Mouse (Mus musculus): Measurements from ENCODE around the gene D430041D05Rik.
"Not testable (repeated sequence)": the region's sequence is repeated elsewhere in the genome, so short reads cannot be mapped to it uniquely, and the experiment has no call there.

The D430041D05Rik gene

DNA sequence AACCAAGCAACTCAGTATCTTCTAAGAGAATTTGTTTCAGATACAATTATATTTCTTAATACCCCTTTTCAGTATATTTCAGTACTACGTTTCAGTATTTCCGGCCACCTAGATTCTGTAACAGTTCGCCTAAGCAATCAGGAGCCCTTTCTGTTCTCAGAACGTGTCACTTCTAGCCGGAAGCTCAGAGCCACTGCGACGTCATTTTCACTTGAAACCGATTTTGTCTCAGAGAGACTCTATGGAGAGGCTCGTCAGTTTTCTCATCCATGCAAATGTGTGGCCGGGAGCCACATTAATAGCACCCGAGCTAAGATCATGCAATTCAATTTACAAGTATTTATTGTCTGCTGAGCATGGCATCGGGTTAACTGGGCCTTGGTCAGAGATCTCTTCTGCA lies 266.8 kb downstream of the D430041D05Rik start:
- DNase-seq, result no peak

DNA sequence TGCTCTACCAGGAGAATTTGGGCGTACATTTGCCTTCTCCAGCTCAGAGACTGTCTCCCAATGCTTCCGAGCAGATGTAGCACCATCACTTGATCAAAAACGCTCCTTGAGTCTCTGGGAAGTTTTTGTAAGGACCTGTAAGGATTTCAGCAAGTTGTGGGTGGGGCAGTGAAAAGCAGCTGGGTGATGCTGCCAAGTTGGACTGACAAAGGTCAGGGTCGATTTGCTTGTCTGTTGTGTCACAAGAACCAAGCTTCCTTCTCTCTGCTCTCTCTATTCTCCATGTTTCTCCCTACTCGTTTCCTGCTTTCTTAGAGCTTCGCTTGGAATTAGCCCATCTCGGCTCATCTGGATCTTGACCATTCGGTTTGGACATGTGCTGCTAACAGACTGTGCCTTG lies 268.7 kb downstream of the D430041D05Rik start:
- DNase-seq, result no peak

GRCm38 (mm10) chr2:104135920-104136319 lies 274.9 kb downstream of the D430041D05Rik start:
- no peak for DNase-seq

DNA sequence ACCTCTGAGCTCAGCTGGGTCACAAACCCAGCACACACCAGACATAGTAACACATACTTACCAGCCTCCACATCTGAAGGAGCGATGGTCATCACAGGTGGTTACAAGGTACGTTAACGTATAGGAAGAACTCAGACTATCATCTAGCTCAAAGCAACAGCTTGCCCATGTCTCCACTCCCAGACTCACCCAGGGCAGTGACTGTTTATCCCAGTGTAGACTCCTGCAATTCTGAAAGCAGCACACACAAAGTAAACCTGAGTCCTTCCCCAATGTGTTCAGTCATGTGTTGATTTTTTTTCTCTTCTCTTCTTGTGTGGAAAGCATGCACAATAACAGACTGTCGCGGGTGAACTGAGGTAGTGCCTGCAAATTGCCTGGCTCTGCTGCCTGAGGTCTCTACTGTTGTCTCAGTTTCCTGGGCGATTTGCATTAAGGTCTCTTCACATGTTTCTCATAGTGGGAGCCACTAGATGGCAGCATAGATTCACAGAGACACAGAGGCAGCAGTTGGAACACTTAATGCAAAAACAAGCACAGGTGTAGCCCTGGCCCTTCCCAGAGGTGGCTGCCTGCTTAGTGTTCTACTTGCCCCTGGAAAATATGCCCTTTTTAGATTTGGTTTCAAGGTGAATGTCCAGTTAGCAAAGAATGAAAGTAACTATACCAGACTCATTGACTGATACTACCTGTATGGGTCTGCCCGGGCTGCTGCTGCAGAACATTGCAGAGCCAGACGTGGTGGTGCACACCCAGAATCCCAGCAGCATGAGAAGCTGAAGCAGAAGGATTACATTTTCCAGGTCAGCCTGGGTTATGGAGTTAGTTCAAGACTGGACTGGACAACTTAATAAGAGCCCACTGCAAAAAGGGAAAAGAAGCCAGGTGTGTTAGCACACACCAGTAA lies 276.4 kb downstream of the D430041D05Rik start:
- peak; percentile 59 to 76 for DNase-seq

DNA sequence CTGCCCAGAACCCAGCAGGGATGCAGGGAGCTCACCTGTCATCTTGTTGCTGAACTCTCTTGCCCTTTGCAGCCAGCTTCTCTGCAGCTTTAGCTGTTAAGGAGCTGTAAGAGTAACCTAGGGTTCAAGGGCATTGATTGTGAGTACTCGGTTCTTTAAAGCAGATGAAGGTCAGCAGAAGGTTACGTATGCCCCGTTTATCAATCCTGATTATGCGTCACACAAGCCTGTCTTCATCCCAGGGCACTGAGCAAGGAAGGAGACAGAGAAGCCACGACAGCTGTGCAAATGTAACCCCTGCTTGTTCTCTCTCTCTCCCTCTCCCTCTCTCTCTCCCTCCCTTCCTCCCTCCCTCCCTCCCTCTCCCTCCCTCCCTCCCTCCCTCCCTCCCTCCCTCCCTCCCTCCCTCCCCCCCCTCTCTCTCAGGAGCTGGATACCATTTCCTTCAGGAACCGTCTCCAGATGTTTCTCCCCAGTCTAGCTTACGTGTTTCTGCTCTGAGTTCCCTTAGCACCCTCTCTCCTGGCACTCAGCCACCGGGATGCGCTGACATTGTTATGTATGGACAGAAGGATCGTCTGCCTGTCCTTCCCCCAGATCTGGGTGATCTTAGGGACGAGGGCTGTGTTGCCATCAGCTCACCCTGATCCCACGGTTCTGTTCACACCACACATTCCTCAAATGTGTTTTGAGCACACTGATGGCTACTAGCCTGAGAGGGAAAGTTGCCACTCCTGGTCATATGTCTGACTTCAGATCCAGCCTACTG lies 277.6 kb downstream of the D430041D05Rik start:
- DNase-seq, result peak; percentile 22 to 28

DNA sequence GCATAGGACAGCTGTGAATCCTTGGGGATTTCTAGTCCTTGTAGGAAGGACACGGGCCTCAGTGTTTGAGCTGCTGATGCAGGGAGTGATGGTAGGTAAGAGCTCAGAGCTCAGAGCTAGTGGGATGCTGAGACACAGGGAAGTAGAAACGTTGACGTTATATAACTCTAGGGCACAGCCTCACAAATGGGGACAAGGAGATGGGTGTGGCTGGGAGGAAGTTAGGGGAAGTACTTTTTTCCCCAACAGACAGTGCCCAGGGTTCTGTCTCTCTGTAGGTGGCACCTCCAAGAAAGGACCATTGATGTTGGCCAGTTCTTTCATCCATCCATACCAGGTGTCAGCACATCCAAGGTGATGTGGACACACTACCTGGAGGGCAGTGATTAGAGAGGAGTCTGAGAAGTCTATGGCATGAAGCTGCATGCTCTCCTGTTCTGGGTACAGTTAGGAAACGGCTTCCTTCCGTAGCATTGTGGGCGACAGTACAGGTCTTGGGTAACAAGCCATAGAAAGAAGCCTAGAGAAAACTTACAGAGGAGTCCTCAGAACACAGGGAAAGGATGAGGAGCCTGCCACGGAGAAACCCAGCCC lies 278.4 kb downstream of the D430041D05Rik start:
- no peak for DNase-seq

DNA sequence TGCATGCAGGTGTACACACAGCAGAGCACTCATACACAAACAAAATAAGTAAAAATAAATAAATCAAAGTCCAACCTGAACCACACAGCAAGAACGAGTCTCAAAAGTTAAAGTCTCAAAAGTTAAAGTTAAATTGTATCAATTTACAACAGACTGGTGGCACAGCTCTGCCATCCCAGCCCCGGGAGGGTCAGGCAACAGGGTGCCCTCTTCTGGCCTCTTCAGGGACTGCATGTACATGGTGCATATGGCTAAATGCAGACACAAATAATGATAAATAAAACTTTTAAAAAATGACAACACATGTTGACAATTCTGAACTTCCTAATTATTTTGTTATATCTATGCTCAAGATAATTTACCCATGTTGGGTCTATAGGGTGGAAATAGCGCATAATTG lies 279.8 kb downstream of the D430041D05Rik start:
- peak; percentile 72 to 75 for DNase-seq

- DNase-seq, result no peak
Measured at GRCm38 (mm10) chr2:104130165-104130564, 280.6 kb downstream of the D430041D05Rik start.

DNA sequence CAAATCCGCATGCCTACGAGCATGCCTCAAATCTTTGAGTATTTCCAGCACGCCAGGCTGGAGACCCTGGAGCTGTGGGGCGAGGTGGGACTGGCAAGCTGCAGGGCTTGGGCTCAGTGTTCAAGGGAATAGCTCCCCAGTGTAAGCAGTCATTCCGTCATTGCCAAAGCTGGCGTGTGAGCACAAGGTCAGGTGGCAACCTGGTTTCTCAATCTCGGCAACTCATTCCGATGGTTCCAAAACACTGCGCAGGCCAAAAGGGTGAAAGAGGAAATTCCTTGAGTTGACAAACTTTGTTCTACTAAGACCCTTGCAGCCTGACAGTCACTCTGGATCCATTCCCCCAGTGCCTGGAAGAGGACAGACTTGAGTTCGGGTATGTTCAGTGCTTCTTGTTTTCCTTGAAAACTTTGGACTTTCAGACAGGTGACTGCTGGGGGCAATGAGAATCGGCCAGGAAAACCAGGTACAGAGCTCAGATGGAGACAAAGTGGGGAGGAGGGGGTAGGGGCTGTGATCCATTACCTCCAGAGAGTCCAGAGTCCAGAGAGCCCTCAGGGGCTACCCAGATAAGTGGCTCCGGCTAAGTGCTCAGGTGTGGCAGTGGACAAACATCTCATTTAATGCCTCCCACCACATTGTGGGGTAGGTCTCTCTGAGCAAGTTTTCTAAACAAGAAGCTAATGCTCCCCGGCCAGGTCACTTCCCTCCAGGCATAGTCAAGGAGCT lies 281.8 kb downstream of the D430041D05Rik start:
- peak in 1 of 2 experiments; percentile 6 for DNase-seq

GRCm38 (mm10) chr2:104124071-104124470 lies 286.7 kb downstream of the D430041D05Rik start:
- no peak for DNase-seq

GRCm38 (mm10) chr2:104123540-104123939 lies 287.3 kb downstream of the D430041D05Rik start:
- no peak for DNase-seq

- peak; percentile 93 to 95 for DNase-seq
Measured at GRCm38 (mm10) chr2:104122505-104123378, 288.1 kb downstream of the D430041D05Rik start, which contains the start of gene A930018P22Rik. Gene A930018P22Rik (plus strand): TSS chr2:104122769.

DNA sequence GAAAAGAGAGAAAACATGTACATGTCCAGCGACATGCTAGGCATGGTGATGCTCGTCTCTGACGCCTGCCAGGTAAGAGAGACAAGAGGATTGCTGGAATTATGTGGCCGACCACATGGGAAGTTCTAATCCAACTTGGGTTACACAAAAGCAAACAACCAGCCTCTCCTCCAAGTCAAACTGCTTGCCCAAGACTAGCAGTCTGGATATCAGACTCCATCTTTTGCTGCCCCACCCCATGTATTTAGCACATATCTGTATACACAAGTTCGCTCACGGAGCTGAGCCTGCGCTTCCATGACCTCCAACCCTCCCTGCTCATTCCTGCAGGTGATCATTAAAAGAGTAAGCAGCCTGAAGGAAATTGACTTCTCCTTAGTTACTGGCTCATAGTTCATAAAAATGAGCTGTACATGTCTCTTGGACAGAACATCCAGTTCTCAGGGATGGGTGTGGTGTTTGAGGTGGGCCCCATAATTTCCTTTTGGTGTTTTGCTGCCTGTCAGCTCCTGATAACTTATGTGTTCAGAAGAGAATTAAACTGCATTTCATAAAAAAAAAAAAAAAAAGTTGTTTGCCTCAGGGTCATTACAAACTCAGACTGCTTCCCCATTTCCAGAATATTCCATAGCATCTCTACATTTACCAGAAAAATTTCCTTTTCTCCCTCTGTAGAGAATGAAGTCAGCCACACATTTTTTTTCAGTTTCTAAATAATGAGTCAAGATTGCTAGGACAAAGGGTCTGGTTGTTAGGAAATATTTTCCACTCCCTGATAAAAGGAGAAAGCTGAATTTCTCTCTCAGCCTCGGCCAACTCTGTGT lies 288.9 kb downstream of the D430041D05Rik start:
- no peak for DNase-seq

DNA sequence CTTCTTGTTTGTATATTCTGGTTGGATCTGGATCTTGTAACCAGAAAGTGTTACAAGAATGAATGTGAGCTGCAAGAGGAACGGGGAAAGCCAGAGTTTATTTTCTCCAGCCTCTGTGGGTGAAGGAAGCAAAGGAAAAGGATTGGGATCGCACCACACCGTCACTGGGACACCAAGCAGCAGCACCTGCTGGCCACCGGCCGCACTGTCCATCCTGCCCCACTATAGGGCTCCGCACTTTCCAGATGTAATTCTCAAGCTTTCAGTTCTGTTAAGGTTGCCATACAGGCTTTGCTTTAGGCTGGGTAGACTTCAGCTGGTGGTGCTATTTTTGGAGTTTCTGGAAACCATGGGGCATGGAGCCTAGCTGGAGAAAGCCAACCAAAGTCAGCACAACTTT lies 290.5 kb downstream of the D430041D05Rik start:
- no peak for DNase-seq

DNA sequence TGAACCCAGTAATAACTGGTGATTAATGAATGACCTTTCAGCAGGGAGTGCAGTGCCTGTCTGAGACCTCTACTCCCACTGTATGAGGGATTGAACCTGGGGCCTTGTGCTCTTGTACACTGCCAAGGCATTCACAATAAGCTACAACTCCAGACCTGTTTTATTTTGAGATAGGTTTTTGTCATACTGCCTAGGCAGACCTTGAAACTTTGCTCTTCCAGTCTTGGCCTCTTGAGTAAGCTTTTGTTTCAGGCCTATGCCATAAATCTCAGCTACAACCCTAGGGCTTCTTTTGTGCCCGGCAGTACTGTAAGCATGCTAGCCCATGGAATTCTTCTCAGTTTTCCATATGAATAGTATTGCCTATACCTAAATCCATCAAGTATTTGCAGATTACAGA lies 291.7 kb downstream of the D430041D05Rik start:
- no peak for DNase-seq

GRCm38 (mm10) chr2:104117173-104117572 lies 293.6 kb downstream of the D430041D05Rik start:
- DNase-seq, result not testable (repeated sequence)

GRCm38 (mm10) chr2:104114898-104115297 lies 295.9 kb downstream of the D430041D05Rik start:
- no peak for DNase-seq

GRCm38 (mm10) chr2:104113563-104113962 lies 297.2 kb downstream of the D430041D05Rik start:
- DNase-seq, result not testable (repeated sequence)

DNA sequence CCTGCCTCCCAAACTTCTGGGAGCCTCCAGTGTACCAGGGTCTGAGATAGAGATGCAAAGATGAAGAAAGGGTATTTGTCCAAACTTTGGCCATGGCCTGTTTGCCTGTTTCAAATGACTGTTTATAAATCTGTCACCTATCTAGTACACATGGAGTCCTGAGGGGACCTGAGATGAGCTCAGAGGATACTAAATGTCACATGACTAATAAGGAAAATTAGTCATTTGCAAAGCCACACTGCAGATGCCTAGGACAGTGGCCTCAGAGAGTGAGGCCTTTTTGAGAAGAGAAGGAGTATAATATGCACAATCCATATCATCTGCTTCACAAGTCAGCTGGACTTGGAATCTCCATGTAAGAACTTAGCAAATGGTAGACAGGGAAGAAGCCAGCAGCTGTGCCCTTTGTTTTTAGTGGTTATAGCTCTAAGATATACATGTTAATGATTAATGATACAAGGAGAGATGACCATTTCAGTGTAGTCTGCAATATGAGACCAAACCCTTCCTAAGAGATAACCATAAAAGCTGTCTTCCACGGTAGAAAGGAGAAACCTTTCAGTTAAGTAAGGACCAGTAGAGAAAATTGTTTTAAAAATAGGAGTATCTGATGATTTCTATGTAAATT lies 299.5 kb downstream of the D430041D05Rik start:
- not testable (repeated sequence) for DNase-seq

GRCm38 (mm10) chr2:104110031-104110430 lies 300.8 kb downstream of the D430041D05Rik start:
- DNase-seq, result no peak
